ENCODE assay signal across 30 mouse cellular contexts in the genomic region with DNA sequence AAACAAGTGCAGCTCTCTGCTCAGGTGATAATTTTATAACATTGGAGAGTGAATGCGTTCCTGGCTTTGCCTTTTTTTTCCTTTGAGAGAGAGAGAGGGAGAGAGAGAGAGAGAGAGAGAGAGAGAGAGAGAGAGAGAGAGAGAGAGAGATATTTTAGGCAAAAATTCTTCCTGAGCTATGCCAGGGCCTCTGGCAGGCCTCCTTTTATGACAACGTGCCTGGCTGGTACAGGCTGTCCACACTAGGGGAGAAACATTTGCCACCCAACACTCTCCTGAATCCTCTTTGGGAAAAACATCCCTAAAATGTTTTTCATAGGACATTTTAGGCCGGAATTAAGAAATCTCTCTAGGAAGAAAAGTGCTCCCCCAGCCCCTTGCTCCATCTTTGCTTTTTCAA. TPM values are rescaled to one million over a fixed set of nuclear protein-coding genes. Genes with fewer than 3 reads are reported as not detected.
"Had no signal": no experiment of that assay in that cellular context is flagged by ENCODE, and none has a peak within 500 bp of the region (broad histone marks: within the 10 kb centered on the region; RNA-seq: fewer than 3 reads in every experiment).

No protein-coding gene starts in this region.

- H3K36me3 ChIP-seq: embryonic facial prominence, embryonic 10.5 days; embryonic facial prominence, embryonic 12.5 days; embryonic facial prominence, embryonic 13.5 days; embryonic facial prominence, embryonic 15.5 days; forebrain, embryonic 10.5 days; forebrain, embryonic 12.5 days; forebrain, embryonic 15.5 days had no signal

- H3K27me3 ChIP-seq: embryonic facial prominence, embryonic 12.5 days; embryonic facial prominence, embryonic 13.5 days; embryonic facial prominence, embryonic 15.5 days; forebrain, embryonic 12.5 days; forebrain, embryonic 13.5 days; forebrain, embryonic 15.5 days had no signal

- H3K9ac ChIP-seq: embryonic facial prominence, embryonic 12.5 days; embryonic facial prominence, embryonic 13.5 days; embryonic facial prominence, embryonic 15.5 days; forebrain, embryonic 12.5 days; forebrain, embryonic 13.5 days; forebrain, embryonic 15.5 days; forebrain, postnatal 0 days had no signal

- H3K9me3 ChIP-seq: embryonic facial prominence, embryonic 10.5 days; embryonic facial prominence, embryonic 12.5 days; embryonic facial prominence, embryonic 13.5 days; embryonic facial prominence, embryonic 15.5 days; forebrain, embryonic 13.5 days; forebrain, embryonic 15.5 days had no signal

- DNase-seq: cerebellum, adult 2 months; cerebellum, adult 8-10 months; cerebellum, adult 9-10 months; cerebellum, adult 9-11 months; cerebellum, postnatal 10 days; cerebellum, postnatal 14 days; cerebellum, postnatal 25 days; cerebellum, postnatal 36 days; embryo, embryonic 11 days; forebrain, postnatal 0 days; gastrocnemius, adult 2 months; gastrocnemius, postnatal 10 days; gastrocnemius, postnatal 14 days; gastrocnemius, postnatal 25 days; gastrocnemius, postnatal 36 days had no signal

- H3K4me1 ChIP-seq: embryonic facial prominence, embryonic 10.5 days; embryonic facial prominence, embryonic 12.5 days; embryonic facial prominence, embryonic 15.5 days; forebrain, embryonic 10.5 days; forebrain, embryonic 12.5 days; forebrain, embryonic 13.5 days; forebrain, embryonic 15.5 days had no signal

- H3K4me3 ChIP-seq: embryonic facial prominence, embryonic 10.5 days; embryonic facial prominence, embryonic 12.5 days; embryonic facial prominence, embryonic 13.5 days; embryonic facial prominence, embryonic 15.5 days; erythroblast, embryonic 14.5 days; forebrain, embryonic 10.5 days; forebrain, embryonic 12.5 days; forebrain, embryonic 13.5 days; forebrain, embryonic 15.5 days; gastrocnemius, adult 2 months; heart, adult 2 months had no signal

- H3K4me2 ChIP-seq: embryonic facial prominence, embryonic 12.5 days; embryonic facial prominence, embryonic 13.5 days; embryonic facial prominence, embryonic 15.5 days; forebrain, embryonic 12.5 days; forebrain, embryonic 13.5 days; forebrain, embryonic 15.5 days had no signal

- ATAC-seq: forebrain, embryonic 13.5 days; forebrain, embryonic 14.5 days; forebrain, embryonic 15.5 days; forebrain, embryonic 16.5 days; forebrain, postnatal 0 days had no signal

- H3K27ac ChIP-seq: embryonic facial prominence, embryonic 10.5 days; embryonic facial prominence, embryonic 12.5 days; embryonic facial prominence, embryonic 13.5 days; embryonic facial prominence, embryonic 15.5 days; forebrain, embryonic 10.5 days; forebrain, embryonic 12.5 days; forebrain, embryonic 13.5 days; forebrain, embryonic 15.5 days; gastrocnemius, adult 2 months; heart, adult 2 months had no signal

RNA-seq across cellular contexts. Expression of a gene that starts 51.4 kb away (rescaled TPM):
- total RNA-seq: common myeloid progenitor, adult 5-6 weeks; gastrocnemius, adult 2 months; gastrocnemius, postnatal 10 days; gastrocnemius, postnatal 25 days; gastrocnemius, postnatal 36 days; granulocyte monocyte progenitor cell, adult 5-6 weeks; heart, adult 2 months; heart, adult 8-10 months had no signal
- polyA plus RNA-seq: erythroblast, embryonic 14.5 days; heart, adult 2 months had no signal
